Mouse (Mus musculus) megakaryocyte, embryonic 14.5 days (primary cell): ENCODE measurements at regions not wholly inside any gene's neighbourhood (a gene's known extent, or its start where the extent isn't known, plus 50 kb on each side); places are given as distances from the start of the nearest gene placed in this dataset.

Source experiments
- FLI1 ChIP-seq: IDR thresholded peaks from 2 replicates; pipeline ENCODE4 v1.6.1; 2012; ENCODE audit warnings: low read length, inconsistent platforms, mixed read lengths
- GATA1 ChIP-seq: IDR thresholded peaks from 3 replicates; pipeline ENCODE4 v1.6.1; 2012; ENCODE audit warnings: mixed read lengths, low read length, inconsistent platforms, borderline replicate concordance

DNA sequence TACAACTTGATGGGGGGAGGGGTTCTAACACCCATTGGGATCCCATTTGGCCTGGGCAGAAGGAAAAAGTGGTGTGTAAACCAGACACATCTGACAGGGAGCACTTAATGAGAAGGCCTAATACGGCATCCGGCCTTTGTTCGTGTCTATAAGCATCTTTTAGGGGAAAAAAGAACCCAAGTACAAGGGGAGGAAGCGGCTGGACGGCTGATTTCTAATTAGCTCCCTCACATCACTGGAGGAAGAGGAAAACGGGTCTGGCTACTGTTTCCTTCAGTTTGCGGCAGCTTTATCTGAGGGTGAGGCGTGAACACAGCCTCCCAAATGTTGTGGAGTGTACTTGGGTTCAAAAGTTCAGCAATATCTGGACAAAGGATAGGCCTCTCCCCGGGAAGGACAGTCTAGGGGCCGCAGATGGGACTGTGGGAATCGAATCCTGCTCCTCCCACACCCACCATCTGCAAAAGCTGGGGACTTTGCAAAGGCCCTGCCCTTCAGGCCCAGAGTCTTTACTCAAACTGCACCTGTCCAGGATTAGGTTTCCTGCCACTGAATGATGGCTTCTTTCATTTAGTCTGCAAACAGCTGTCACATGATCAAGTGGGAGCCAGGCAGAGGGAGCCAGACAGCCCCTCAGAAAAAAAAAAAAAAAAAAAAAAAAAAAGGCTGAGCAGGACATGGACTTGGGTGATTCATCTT, 235.2 kb downstream of the Sox4 start:
- no peak for TF ChIP-seq GATA1
- TF ChIP-seq FLI1: no peak
